Mouse (Mus musculus) ES-Bruce4 (cell line): ENCODE measurements around the gene Yaf2. TPM values are rescaled to one million over a fixed set of nuclear protein-coding genes. Genes with fewer than 3 reads are reported as not detected.

Experiments used
- H3K27ac ChIP-seq: 2 replicates; pipeline ENCODE4 v1.5.1; 2012; ENCODE audit warnings: low read length, inconsistent platforms; ENCODE audit not compliant: insufficient read depth
- H3K27me3 ChIP-seq: 2 replicates; pipeline ENCODE4 v1.6.1; 2012; ENCODE audit warnings: mild to moderate bottlenecking, low read length, inconsistent platforms; ENCODE audit not compliant: control insufficient read depth, poor library complexity, insufficient read depth, severe bottlenecking
- H3K36me3 ChIP-seq: 2 replicates; pipeline ENCODE4 v1.6.1; 2012; ENCODE audit warnings: inconsistent platforms, mild to moderate bottlenecking, low read length, moderate library complexity; ENCODE audit not compliant: control insufficient read depth, poor library complexity, insufficient read depth, severe bottlenecking
- H3K4me1 ChIP-seq: one replicate; pipeline ENCODE4 v1.8.1; 2011; ENCODE audit warnings: low read length; ENCODE audit not compliant: control insufficient read depth, insufficient read depth
- H3K4me3 ChIP-seq: 2 replicates; pipeline ENCODE4 v1.5.1; 2011; ENCODE audit warnings: low read depth, mild to moderate bottlenecking, low read length
- H3K9ac ChIP-seq: 2 replicates; pipeline ENCODE4 v1.6.1; 2012; ENCODE audit warnings: low read depth, mild to moderate bottlenecking, inconsistent platforms; ENCODE audit not compliant: poor library complexity, severe bottlenecking
- H3K9me3 ChIP-seq: replicated peaks from 2 replicates; pipeline ENCODE4 v1.6.1; 2012; ENCODE audit warnings: mild to moderate bottlenecking, low read length, inconsistent platforms; ENCODE audit not compliant: control insufficient read depth, poor library complexity, insufficient read depth, severe bottlenecking
- CTCF ChIP-seq: IDR thresholded peaks from one replicate; pipeline ENCODE4 v1.8.1; 2011; ENCODE audit warnings: low read depth, low read length
- EP300 ChIP-seq: IDR thresholded peaks from 2 replicates; pipeline ENCODE4 v1.6.1; 2011; ENCODE audit warnings: low read depth, low read length; ENCODE audit not compliant: insufficient read depth
- POLR2A ChIP-seq: IDR thresholded peaks from one replicate; pipeline ENCODE4 v1.8.1; 2011; ENCODE audit warnings: low read length; ENCODE audit not compliant: insufficient read depth
- polyA plus RNA-seq: library from polyadenylated mRNA; stranded (reverse); fragments of >200 nt; gene quantifications from 2 replicates; pipeline ENCODE4 v1.2.4, GENCODE M21; 2011; ENCODE audit warnings: low read depth; ENCODE audit not compliant: missing spikeins, insufficient read depth, insufficient read length

Yaf2 gene
- polyA plus RNA-seq, 1 experiment = 22.5 TPM

DNA sequence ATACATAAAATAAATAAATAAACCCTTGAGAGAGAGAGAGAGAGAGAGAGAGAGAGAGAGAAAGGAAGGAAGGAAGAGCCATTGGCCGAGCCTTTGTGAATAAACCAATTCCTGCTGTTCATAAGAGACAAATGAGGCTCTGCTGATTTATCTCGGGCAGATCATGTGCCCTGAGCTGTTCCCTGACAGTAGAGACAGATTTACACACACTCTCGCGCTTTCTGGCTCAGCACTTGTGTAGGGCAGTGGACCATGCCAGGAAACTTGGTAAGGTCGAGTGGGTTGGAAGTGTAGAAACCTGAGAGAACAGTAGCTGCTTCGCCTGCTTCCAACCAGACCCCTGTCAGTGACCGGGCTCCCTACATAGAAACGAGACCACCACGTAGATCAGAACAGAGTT, 31.8 kb upstream of the Yaf2 start:
- H3K36me3 ChIP-seq = no peaks in the 10 kb centered on the region
- H3K27ac ChIP-seq = no peak overlapping the region
- no peaks in the 10 kb centered on the region for H3K9me3 ChIP-seq
- H3K27me3 ChIP-seq = no peaks in the 10 kb centered on the region; the same call in 1 of the 2 replicates
- no peak overlapping the region for H3K9ac ChIP-seq
- TF ChIP-seq CTCF (no peak), POLR2A (no peak), EP300 (no peak)
- H3K4me1 ChIP-seq = no peaks in the 10 kb centered on the region
- H3K4me3 ChIP-seq = no peak overlapping the region

DNA sequence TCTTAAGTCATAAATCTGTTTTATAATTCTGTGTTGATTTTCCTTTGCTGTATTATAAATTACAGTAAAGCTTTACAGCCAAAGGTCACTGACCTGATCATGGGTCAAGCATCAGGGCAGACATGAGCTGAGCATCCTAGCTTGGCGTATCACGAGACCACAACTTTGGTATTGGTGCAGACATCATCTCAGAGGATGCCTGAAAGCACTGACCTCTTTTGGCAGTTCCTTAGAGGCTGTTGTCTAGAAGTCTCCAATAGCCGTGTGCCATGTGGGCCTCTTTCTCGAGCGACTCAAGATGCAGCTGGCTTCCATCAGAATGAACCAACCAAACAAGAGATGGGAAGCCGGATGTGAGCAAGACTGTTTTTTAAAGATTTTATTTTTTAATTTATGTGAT, 28.8 kb upstream of the Yaf2 start:
- TF ChIP-seq EP300 (no peak), CTCF (no peak), POLR2A (no peak)
- H3K4me1 ChIP-seq = no peaks in the 10 kb centered on the region
- H3K36me3 ChIP-seq = no peaks in the 10 kb centered on the region
- H3K27ac ChIP-seq = no peak overlapping the region
- no peaks in the 10 kb centered on the region for H3K9me3 ChIP-seq
- H3K4me3 ChIP-seq = no peak overlapping the region
- H3K9ac ChIP-seq = no peak overlapping the region
- H3K27me3 ChIP-seq = no peaks in the 10 kb centered on the region; the same call in 1 of the 2 replicates

DNA sequence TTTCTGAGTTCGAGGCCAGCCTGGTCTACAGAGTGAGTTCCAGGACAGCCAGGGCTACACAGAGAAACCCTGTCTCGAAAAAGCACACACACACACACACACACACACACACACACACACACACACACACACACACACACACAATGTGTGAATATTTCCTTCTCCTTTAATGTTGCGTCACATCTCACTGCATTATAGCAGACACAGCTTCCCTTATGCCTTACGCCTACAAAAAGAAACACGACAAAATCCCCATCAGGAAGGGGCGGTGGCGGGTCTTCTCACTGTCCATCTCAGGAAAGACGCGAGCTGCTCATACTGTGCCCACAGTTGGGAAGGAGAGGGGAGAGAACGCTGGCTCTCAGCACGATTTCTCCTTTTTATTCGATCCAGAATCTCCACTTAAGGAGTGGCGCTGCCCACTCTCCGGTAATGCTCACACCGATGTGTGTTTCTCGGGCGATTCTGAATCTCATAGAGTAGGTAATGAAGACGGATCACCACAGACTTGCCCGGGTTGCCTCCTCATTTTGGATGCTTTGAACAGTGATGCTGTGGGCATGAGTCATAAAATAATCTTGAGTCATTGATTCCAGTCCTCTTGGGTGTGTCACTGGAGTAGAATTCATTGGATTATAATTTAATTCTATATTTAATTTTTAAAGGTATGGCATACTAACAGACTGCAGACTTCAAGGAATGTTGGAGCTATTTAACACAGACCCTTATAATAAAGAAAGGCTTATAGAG, 21.8 kb upstream of the Yaf2 start:
- no peak overlapping the region for H3K4me3 ChIP-seq
- H3K9ac ChIP-seq = no peak overlapping the region
- H3K9me3 ChIP-seq = no peaks in the 10 kb centered on the region
- no peaks in the 10 kb centered on the region for H3K4me1 ChIP-seq
- TF ChIP-seq CTCF (no peak), POLR2A (no peak), EP300 (no peak)
- no peaks in the 10 kb centered on the region for H3K36me3 ChIP-seq
- no peaks in the 10 kb centered on the region for H3K27me3 ChIP-seq
- H3K27ac ChIP-seq = no peak overlapping the region

DNA sequence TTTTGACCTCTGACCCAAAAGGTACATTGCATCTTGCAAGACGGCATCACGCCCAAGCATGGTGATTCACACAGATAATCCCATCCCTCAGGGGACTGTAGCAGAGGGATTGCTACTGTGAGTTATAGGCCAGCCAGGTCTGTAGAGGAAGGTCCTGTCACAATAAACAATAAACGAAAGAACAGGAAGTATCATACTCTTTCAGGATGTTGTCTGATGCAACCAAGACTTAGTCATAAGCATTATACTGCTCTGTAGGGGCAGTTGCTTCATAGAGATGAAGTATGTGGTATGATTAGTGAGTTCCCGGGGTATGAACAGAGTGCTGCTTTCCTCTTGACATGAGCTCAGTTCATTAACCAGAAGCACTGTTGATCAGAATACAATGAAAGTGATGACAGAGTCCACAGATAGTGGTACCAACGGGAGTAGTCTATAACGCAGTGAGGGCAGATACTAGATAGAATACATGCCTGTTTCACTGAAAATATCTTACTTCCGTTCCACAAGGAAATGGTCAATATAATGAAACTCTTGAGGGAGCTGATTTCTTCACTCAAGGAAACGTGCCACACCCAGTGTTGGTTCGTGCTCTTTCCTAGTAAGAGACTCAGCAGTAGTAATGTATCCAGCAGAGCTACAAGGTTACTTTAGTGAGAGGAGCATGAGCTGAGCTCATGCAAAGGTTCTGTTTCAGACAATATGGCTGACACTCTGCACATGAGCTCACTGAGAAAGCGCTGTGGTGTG, 4.1 kb upstream of the Yaf2 start:
- Histone ChIP-seq H3K4me3 (no peak overlapping the region), H3K36me3 (no peaks in the 10 kb centered on the region)
- TF ChIP-seq CTCF (no peak), POLR2A (no peak), EP300 (no peak)

DNA sequence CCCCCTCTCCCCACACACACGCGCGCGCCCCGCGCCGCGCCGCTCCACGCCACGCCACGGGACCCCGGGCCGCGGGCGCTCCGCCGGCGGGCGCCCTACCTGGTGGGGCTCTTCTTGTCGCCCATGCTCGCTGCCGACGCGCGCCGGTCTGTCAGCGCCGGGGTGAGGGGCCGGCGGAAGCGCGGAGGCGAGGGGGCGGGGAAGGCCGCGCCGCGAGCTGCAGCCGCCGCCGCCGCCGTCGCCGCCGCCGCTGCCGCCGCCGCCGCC, 144 bp downstream of the Yaf2 start:
- H3K4me1 ChIP-seq = no peaks in the 10 kb centered on the region
- H3K36me3 ChIP-seq = no peaks in the 10 kb centered on the region
- H3K27me3 ChIP-seq = peaks cover 10% of the 10 kb centered on the region; the same call in 1 of the 2 replicates
- peak overlapping the region; percentile 46 for H3K4me3 ChIP-seq
- no peak overlapping the region for H3K27ac ChIP-seq
- TF ChIP-seq CTCF (no peak), POLR2A (no peak), EP300 (no peak)
- H3K9ac ChIP-seq = peak overlapping the region; percentile 94
- H3K9me3 ChIP-seq = no peaks in the 10 kb centered on the region

More for the DNA sequence above, 4.1 kb upstream of the Yaf2 start:
- Histone ChIP-seq H3K27me3 (peaks cover 9% of the 10 kb centered on the region; the same call in 1 of the 2 replicates), H3K9me3 (no peaks in the 10 kb centered on the region), H3K27ac (no peak overlapping the region), H3K4me1 (no peaks in the 10 kb centered on the region), H3K9ac (no peak overlapping the region)
